Mouse (Mus musculus) activated CD4-positive, CD25-positive, alpha-beta regulatory T cell, adult 9 weeks (primary cell): Measurements from ENCODE around the gene Gm20441. TPM values are rescaled to one million over a fixed set of nuclear protein-coding genes. Genes with fewer than 3 reads are reported as not detected.

Experiments
- polyA plus RNA-seq: library from polyadenylated mRNA; unstranded; fragments of 100-300 nt; shearing (Covaris generic); gene quantifications from one replicate; pipeline ENCODE4 v1.2.1, GENCODE M21; 2017

Gm20441 gene
- not detected for polyA plus RNA-seq

GRCm38 (mm10) chr10:75780769-75781578 lies at the start of gene Gm20441, which contains the start of gene Gstt3:
TSS of gene Gm20441 (minus strand) at chr10:75780954.
TSS of gene Gstt3 (minus strand) at chr10:75781414.

GRCm38 (mm10) chr10:75822443-75822842 lies 41.7 kb upstream of the Gm20441 start, which contains the start of gene Gstt4:
TSS of gene Gstt4 (minus strand) at chr10:75822543.

GRCm38 (mm10) chr10:75798176-75798696 lies 17.5 kb upstream of the Gm20441 start, which contains the start of gene Gstt1:
TSS of gene Gstt1 (minus strand) at chr10:75798584.

GRCm38 (mm10) chr10:75772795-75773664 lies 7.7 kb downstream of the Gm20441 start, which contains the start of gene Ddt:
TSS of gene Ddt (minus strand) at chr10:75773414.

GRCm38 (mm10) chr10:75763682-75764518 lies 16.9 kb downstream of the Gm20441 start, which contains the start of gene Cabin1:
TSS of gene Cabin1 (minus strand) at chr10:75764341.

Other genes starting within 250 kb of the Gm20441 start
- 0.18 TPM for gene Lrrc75b, start 220.6 kb downstream of the Gm20441 start, polyA plus RNA-seq
- 3.6 TPM for gene Ggt1, start 219.3 kb downstream of the Gm20441 start, polyA plus RNA-seq
- 0.59 TPM for gene Ggt5, start 191.6 kb downstream of the Gm20441 start, polyA plus RNA-seq
- 22.4 TPM for gene Susd2, start 136.9 kb downstream of the Gm20441 start, polyA plus RNA-seq
- 59.1 TPM for gene Cabin1, start 16.6 kb downstream of the Gm20441 start, polyA plus RNA-seq
- gene Ddt, start 7.5 kb downstream of the Gm20441 start, polyA plus RNA-seq: 79.9 TPM
- gene Gstt3, start 460 bp upstream of the Gm20441 start, polyA plus RNA-seq: 10.1 TPM
- 0.42 TPM for gene Gstt1, start 17.6 kb upstream of the Gm20441 start, polyA plus RNA-seq
- not detected for gene Gstt4, start 41.6 kb upstream of the Gm20441 start, polyA plus RNA-seq
- gene Gstt2, start 56.5 kb upstream of the Gm20441 start, polyA plus RNA-seq: 58.6 TPM
- gene Mif, start 79.3 kb upstream of the Gm20441 start, polyA plus RNA-seq: 682 TPM
- 3.1 TPM for gene Derl3, start 112.5 kb upstream of the Gm20441 start, polyA plus RNA-seq
- 120 TPM for gene Smarcb1, start 140.7 kb upstream of the Gm20441 start, polyA plus RNA-seq
- 55.3 TPM for gene Chchd10, start 152.2 kb upstream of the Gm20441 start, polyA plus RNA-seq
- 8.0 TPM for gene Mmp11, start 155.5 kb upstream of the Gm20441 start, polyA plus RNA-seq
- not detected for gene Gm867, start 159.7 kb upstream of the Gm20441 start, polyA plus RNA-seq
- gene Vpreb3, start 162.1 kb upstream of the Gm20441 start, polyA plus RNA-seq: 0.92 TPM
- 1.7 TPM for gene Gm5134, start 173.6 kb upstream of the Gm20441 start, polyA plus RNA-seq